Mouse (Mus musculus) liver, embryonic 16.5 days (tissue): ENCODE measurements around the gene Draxin. TPM values are rescaled to one million over a fixed set of nuclear protein-coding genes. Genes with fewer than 3 reads are reported as not detected.
A peak's percentile ranks its signal among the peaks of the same experiment; 100 is the strongest.

Experiments
- ATAC-seq: fragments of 200-750 bp; cut with Nextera tagmentation; 2 replicates; pipeline ENCODE4 v1.8.0; 2017; ENCODE audit warnings: low read depth, mild to moderate bottlenecking, moderate number of reproducible peaks, moderate library complexity
- H3K27ac ChIP-seq: fragments of 300-500 bp; sonication (generic); 2 replicates; pipeline ENCODE4 v1.5.1; 2014; ENCODE audit warnings: mild to moderate bottlenecking, low read length
- H3K27me3 ChIP-seq: fragments of 300-500 bp; sonication (generic); 2 replicates; pipeline ENCODE4 v1.6.1; 2014; ENCODE audit warnings: low read depth, low read length, mixed read lengths; ENCODE audit not compliant: control insufficient read depth, insufficient read depth
- H3K36me3 ChIP-seq: fragments of 300-500 bp; sonication (generic); 2 replicates; pipeline ENCODE4 v1.6.1; 2014; ENCODE audit warnings: mild to moderate bottlenecking; ENCODE audit not compliant: control insufficient read depth, insufficient read depth
- H3K4me1 ChIP-seq: fragments of 300-500 bp; sonication (generic); 2 replicates; pipeline ENCODE4 v1.6.1; 2014; ENCODE audit warnings: low read depth, low read length, mixed read lengths; ENCODE audit not compliant: control insufficient read depth
- H3K4me2 ChIP-seq: fragments of 300-500 bp; sonication (generic); 2 replicates; pipeline ENCODE4 v1.6.1; 2014; ENCODE audit warnings: low read depth, low read length, mixed read lengths
- H3K4me3 ChIP-seq: fragments of 300-500 bp; sonication (generic); 2 replicates; pipeline ENCODE4 v1.5.1; 2014; ENCODE audit warnings: low read depth, mild to moderate bottlenecking, low read length
- H3K9ac ChIP-seq: fragments of 300-500 bp; sonication (generic); 2 replicates; pipeline ENCODE4 v1.6.1; 2014; ENCODE audit warnings: low read depth, low read length
- H3K9me3 ChIP-seq: fragments of 300-500 bp; sonication (generic); replicated peaks from 2 replicates; pipeline ENCODE4 v1.6.1; 2016; ENCODE audit warnings: low read length; ENCODE audit not compliant: control insufficient read depth
- WGBS: fragments of 180-500 bp; shearing (Covaris S2); extraction: QIAGEN DNeasy Blood & Tissue Kit; methylation state at CpG from one replicate; pipeline ENCODE4 v1.1.7; 2014; ENCODE audit not compliant: insufficient replicate concordance; 5-methylcytosine and 5-hydroxymethylcytosine counted together
- polyA plus RNA-seq: library from polyadenylated mRNA; unstranded; fragments of >200 nt; fragmentation: Nextera tagmentation; extraction: Ambion mirVana; gene quantifications from 2 replicates; pipeline ENCODE4 v1.2.1, GENCODE M21; 2015

Draxin gene
- polyA plus RNA-seq, 1 experiment from 2014 or later, result 0.04 TPM

- WGBS, result 46% methylated on average over 3 of the region's 3 CpGs
- no peak for ATAC-seq
- H3K27ac ChIP-seq, result no peak overlapping the region
- no peak overlapping the region for H3K9ac ChIP-seq
- H3K4me3 ChIP-seq, result no peak overlapping the region
- no peaks in the 10 kb centered on the region for H3K36me3 ChIP-seq
- H3K9me3 ChIP-seq, result no peaks in the 10 kb centered on the region
- H3K4me1 ChIP-seq, result peaks cover 23% of the 10 kb centered on the region
- H3K27me3 ChIP-seq, result peaks cover 21% of the 10 kb centered on the region
- H3K4me2 ChIP-seq, result no peak overlapping the region
Measured at GRCm38 (mm10) chr4:148154982-148155381, 24.5 kb upstream of the Draxin start.

- no peaks in the 10 kb centered on the region for H3K36me3 ChIP-seq
- peaks cover 14% of the 10 kb centered on the region for H3K4me1 ChIP-seq
- no peak overlapping the region for H3K4me3 ChIP-seq
- no peak overlapping the region for H3K4me2 ChIP-seq
- peaks cover 11% of the 10 kb centered on the region for H3K27me3 ChIP-seq
- no peak for ATAC-seq
- no peak overlapping the region for H3K9ac ChIP-seq
- WGBS, result 69% methylated on average over 4 of the region's 4 CpGs
- no peaks in the 10 kb centered on the region for H3K9me3 ChIP-seq
- H3K27ac ChIP-seq, result no peak overlapping the region
Measured at GRCm38 (mm10) chr4:148154006-148154405, 23.5 kb upstream of the Draxin start.

GRCm38 (mm10) chr4:148152547-148152946 lies 22.0 kb upstream of the Draxin start:
- Histone ChIP-seq H3K4me3 (no peak overlapping the region), H3K9me3 (no peaks in the 10 kb centered on the region), H3K4me1 (peaks cover 11% of the 10 kb centered on the region), H3K4me2 (no peak overlapping the region), H3K27me3 (no peaks in the 10 kb centered on the region), H3K27ac (no peak overlapping the region), H3K9ac (no peak overlapping the region), H3K36me3 (no peaks in the 10 kb centered on the region)
- 72% methylated on average over 5 of the region's 5 CpGs for WGBS
- no peak for ATAC-seq

GRCm38 (mm10) chr4:148151267-148152168 lies 21.0 kb upstream of the Draxin start, which contains the start of gene Fbxo6:
Gene Fbxo6, minus strand, starts transcription at chr4:148152140.
- peak within 1 kb of the TSS; percentile 75 for H3K4me3 ChIP-seq
- H3K36me3 ChIP-seq, result no peaks in the 10 kb centered on the region
- under 1% methylated on average over 57 of the region's 67 CpGs for WGBS
- ATAC-seq, result peak; percentile 79
- H3K9ac ChIP-seq, result peak within 1 kb of the TSS; percentile 76
- H3K9me3 ChIP-seq, result no peaks in the 10 kb centered on the region
- peak within 1 kb of the TSS; percentile 68 for H3K27ac ChIP-seq
- H3K27me3 ChIP-seq, result no peaks in the 10 kb centered on the region
- H3K4me1 ChIP-seq, result peaks cover 11% of the 10 kb centered on the region
- peak within 1 kb of the TSS; percentile 98 for H3K4me2 ChIP-seq

- no peaks in the 10 kb centered on the region for H3K9me3 ChIP-seq
- H3K4me1 ChIP-seq, result peaks cover 11% of the 10 kb centered on the region
- H3K4me3 ChIP-seq, result peak overlapping the region; percentile 75
- H3K36me3 ChIP-seq, result no peaks in the 10 kb centered on the region
- no peaks in the 10 kb centered on the region for H3K27me3 ChIP-seq
- 25% methylated on average over 3 of the region's 3 CpGs for WGBS
- no peak overlapping the region; the same call in 1 of the 2 replicates for H3K27ac ChIP-seq
- H3K9ac ChIP-seq, result peak overlapping the region; percentile 76
- peak overlapping the region; percentile 98 for H3K4me2 ChIP-seq
- no peak for ATAC-seq
Measured at GRCm38 (mm10) chr4:148150953-148151266, 20.4 kb upstream of the Draxin start.

- Histone ChIP-seq H3K27ac (no peak overlapping the region), H3K36me3 (no peaks in the 10 kb centered on the region), H3K4me2 (no peak overlapping the region), H3K27me3 (no peaks in the 10 kb centered on the region), H3K9ac (no peak overlapping the region), H3K4me3 (no peak overlapping the region), H3K9me3 (no peaks in the 10 kb centered on the region), H3K4me1 (peaks cover 11% of the 10 kb centered on the region)
- no peak for ATAC-seq
- 54% methylated on average over 7 of the region's 7 CpGs for WGBS
Measured at GRCm38 (mm10) chr4:148150242-148150641, 19.7 kb upstream of the Draxin start.

GRCm38 (mm10) chr4:148149540-148149939 lies 19.0 kb upstream of the Draxin start:
- Histone ChIP-seq H3K36me3 (no peaks in the 10 kb centered on the region), H3K9ac (no peak overlapping the region), H3K27me3 (no peaks in the 10 kb centered on the region), H3K9me3 (no peaks in the 10 kb centered on the region), H3K4me2 (no peak overlapping the region), H3K27ac (no peak overlapping the region), H3K4me1 (peaks cover 11% of the 10 kb centered on the region), H3K4me3 (no peak overlapping the region)
- no peak for ATAC-seq
- 45% methylated on average over 12 of the region's 12 CpGs for WGBS

- H3K27ac ChIP-seq, result no peak overlapping the region
- no peak overlapping the region for H3K4me2 ChIP-seq
- no peaks in the 10 kb centered on the region for H3K36me3 ChIP-seq
- H3K4me3 ChIP-seq, result no peak overlapping the region
- no peak overlapping the region for H3K9ac ChIP-seq
- no peaks in the 10 kb centered on the region for H3K27me3 ChIP-seq
- ATAC-seq, result no peak
- 63% methylated on average over 2 of the region's 2 CpGs for whole genome bisulfite sequencing
- H3K4me1 ChIP-seq, result peaks cover 11% of the 10 kb centered on the region
- no peaks in the 10 kb centered on the region for H3K9me3 ChIP-seq
Measured at GRCm38 (mm10) chr4:148147714-148148113, 17.2 kb upstream of the Draxin start.

GRCm38 (mm10) chr4:148143721-148144120 lies 13.2 kb upstream of the Draxin start:
- peaks cover 13% of the 10 kb centered on the region for H3K4me1 ChIP-seq
- no peaks in the 10 kb centered on the region for H3K9me3 ChIP-seq
- H3K4me2 ChIP-seq, result no peak overlapping the region
- WGBS, result 70% methylated on average over 5 of the region's 5 CpGs
- no peak overlapping the region for H3K4me3 ChIP-seq
- peaks cover under 1% of the 10 kb centered on the region; the same call in 1 of the 2 replicates for H3K27me3 ChIP-seq
- no peaks in the 10 kb centered on the region for H3K36me3 ChIP-seq
- H3K9ac ChIP-seq, result no peak overlapping the region
- ATAC-seq, result no peak
- H3K27ac ChIP-seq, result no peak overlapping the region
